Mouse (Mus musculus) embryonic facial prominence, embryonic 11.5 days (tissue): Measurements from ENCODE around the gene Gper1. TPM values are rescaled to one million over a fixed set of nuclear protein-coding genes. Genes with fewer than 3 reads are reported as not detected.
A peak's percentile ranks its signal among the peaks of the same experiment; 100 is the strongest.

ENCODE experiments used
- ATAC-seq: fragments of 200-750 bp; cut with Nextera tagmentation; replicated peaks from 2 replicates; pipeline ENCODE4 v1.8.0; 2017; ENCODE audit warnings: low read depth; ENCODE audit not compliant: insufficient number of reproducible peaks, low FRiP score, low TSS enrichment
- DNase-seq: peaks from one replicate; pipeline ENCODE4 v3.0.0-alpha.2; 2015; ENCODE audit warnings: low spot score
- H3K27ac ChIP-seq: fragments of 300-500 bp; sonication (generic); replicated peaks from 2 replicates; pipeline ENCODE4 v1.5.1; 2014; ENCODE audit warnings: mild to moderate bottlenecking, low read depth, low read length, control low read depth
- H3K27me3 ChIP-seq: fragments of 300-500 bp; sonication (generic); 2 replicates; pipeline ENCODE4 v1.6.1; 2014; ENCODE audit warnings: mild to moderate bottlenecking, low read length, moderate library complexity, mixed read lengths; ENCODE audit not compliant: control insufficient read depth, insufficient read depth
- H3K36me3 ChIP-seq: fragments of 300-500 bp; sonication (generic); replicated peaks from 2 replicates; pipeline ENCODE4 v1.6.1; 2014; ENCODE audit warnings: low read depth, mild to moderate bottlenecking, low read length, moderate library complexity, mixed read lengths; ENCODE audit not compliant: control insufficient read depth, insufficient read depth
- H3K4me1 ChIP-seq: fragments of 300-500 bp; sonication (generic); 2 replicates; pipeline ENCODE4 v1.6.1; 2014; ENCODE audit warnings: low read length, mixed read lengths; ENCODE audit not compliant: control insufficient read depth, insufficient read depth
- H3K4me2 ChIP-seq: fragments of 300-500 bp; sonication (generic); 2 replicates; pipeline ENCODE4 v1.6.1; 2014; ENCODE audit warnings: low read depth, mild to moderate bottlenecking, control low read depth, low read length, moderate library complexity
- H3K4me3 ChIP-seq: fragments of 300-500 bp; sonication (generic); 2 replicates; pipeline ENCODE4 v1.5.1; 2014; ENCODE audit warnings: low read depth, low read length, control low read depth
- H3K9ac ChIP-seq: fragments of 300-500 bp; sonication (generic); replicated peaks from 2 replicates; pipeline ENCODE4 v1.6.1; 2014; ENCODE audit warnings: mild to moderate bottlenecking, control low read depth, low read length
- H3K9me3 ChIP-seq: fragments of 300-500 bp; sonication (generic); replicated peaks from 2 replicates; pipeline ENCODE4 v1.6.1; 2016; ENCODE audit warnings: mild to moderate bottlenecking, low read length, inconsistent platforms, mixed read lengths; ENCODE audit not compliant: control insufficient read depth
- WGBS: fragments of 180-500 bp; shearing (Covaris S2); extraction: QIAGEN DNeasy Blood & Tissue Kit; methylation state at CpG from one replicate; pipeline ENCODE4 v1.1.7; 2014; 5-methylcytosine and 5-hydroxymethylcytosine counted together
- polyA plus RNA-seq: library from polyadenylated mRNA; unstranded; fragments of >200 nt; fragmentation: Nextera tagmentation; extraction: Ambion mirVana; gene quantifications from 2 replicates; pipeline ENCODE4 v1.2.1, GENCODE M21; 2014

Gene Gper1
- polyA plus RNA-seq, 1 experiment from 2014 or later: 0.42 TPM

DNA sequence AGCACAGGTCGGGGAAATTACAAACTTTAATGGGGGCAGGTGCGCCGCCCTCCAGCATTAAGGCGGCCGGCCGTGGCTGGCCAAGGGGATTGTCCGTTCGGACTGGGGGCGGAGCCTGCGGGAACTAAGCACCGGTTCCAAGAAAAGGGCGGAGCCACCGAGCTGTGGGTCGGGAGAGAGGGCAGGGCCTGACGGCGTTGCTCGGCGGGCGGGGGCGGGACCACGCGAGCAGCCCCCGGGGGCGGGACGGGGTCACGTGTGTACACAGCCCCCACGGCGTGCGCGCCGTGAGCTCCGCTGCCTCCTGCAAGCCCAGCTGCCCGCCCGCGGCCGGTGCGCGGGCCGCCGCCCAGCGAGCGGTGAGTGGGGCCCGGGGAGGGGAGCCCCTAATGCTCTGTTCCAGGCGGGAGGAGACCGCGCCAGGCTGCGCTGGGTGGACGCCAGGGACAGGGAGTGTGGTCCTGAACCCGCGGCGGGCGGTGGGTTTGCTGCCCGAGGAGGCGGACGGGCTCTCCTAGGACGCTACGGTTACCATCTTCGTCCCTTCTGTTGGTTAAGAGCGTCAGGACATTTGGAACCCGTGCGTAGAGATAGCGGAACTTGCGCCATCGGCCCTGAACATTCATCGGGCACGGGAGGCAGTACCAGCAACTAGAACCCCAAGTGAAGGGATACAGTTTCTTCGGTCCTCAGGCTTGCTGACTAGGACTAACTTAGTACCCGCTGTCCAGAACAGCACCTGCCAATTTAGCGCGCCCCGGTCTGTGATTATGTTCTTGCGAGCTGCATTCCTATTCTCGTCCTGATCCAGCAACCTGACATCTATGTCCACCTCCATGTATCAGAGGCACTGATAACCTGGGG lies 42.3 kb upstream of the Gper1 start:
- Histone ChIP-seq H3K4me1 (peaks cover 6% of the 10 kb centered on the region), H3K36me3 (no peaks in the 10 kb centered on the region), H3K4me2 (peak overlapping the region; percentile 95), H3K4me3 (peak overlapping the region; percentile 65), H3K9me3 (no peaks in the 10 kb centered on the region), H3K9ac (peak overlapping the region; percentile 70), H3K27ac (peak overlapping the region; percentile 28; the same call in 1 of the 2 replicates), H3K27me3 (no peaks in the 10 kb centered on the region)
- ATAC-seq (peak; percentile 70), DNase-seq (peak; percentile 88)
- WGBS: 2% methylated on average over 73 of the region's 73 CpGs

DNA sequence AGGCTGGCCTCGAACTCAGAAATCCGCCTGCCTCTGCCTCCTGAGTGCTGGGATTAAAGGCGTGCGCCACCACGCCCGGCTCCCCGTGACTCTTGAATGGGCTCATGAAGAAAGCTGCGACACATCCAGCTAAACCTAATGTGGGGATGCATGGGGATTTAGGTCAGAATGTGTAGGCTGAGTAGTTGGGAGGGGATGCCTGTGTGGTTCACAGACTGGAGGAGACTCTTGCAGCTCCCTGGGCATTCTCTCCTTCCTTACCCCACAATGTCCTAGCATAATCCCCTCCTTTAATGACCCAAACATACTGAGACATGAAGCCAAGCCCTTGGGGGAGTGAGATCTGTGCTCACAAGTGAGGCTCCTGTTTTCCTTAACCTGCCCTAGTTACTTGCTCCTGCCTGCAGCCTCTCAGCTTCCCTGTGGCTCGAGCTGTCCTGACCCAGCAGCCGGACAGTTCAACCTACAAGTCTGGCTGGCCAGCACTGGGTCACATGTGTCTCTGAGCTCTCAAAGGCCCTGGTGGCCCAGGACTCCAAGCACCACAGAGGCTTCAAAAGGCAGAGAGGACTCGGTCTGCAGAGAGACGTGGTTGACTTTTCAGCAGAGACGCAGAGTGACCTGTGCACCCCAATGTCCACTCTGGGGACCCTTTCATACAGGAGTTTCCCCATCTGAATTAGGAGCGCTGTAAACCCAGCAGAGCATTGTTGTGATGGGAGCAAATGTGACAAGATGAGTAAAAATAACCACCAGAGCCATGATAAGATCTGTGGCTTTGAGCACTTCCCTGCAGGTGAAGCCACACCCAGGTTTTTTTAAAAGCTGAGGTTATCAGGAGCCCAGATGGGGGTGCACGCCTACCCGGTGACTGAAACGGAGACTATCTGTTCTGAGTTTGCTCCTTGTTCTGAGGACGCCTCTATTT lies 41.1 kb upstream of the Gper1 start:
- 0 out of 2 replicates have a peak overlapping the region, but pooled peaks have one; percentile 35 for H3K27ac ChIP-seq

DNA sequence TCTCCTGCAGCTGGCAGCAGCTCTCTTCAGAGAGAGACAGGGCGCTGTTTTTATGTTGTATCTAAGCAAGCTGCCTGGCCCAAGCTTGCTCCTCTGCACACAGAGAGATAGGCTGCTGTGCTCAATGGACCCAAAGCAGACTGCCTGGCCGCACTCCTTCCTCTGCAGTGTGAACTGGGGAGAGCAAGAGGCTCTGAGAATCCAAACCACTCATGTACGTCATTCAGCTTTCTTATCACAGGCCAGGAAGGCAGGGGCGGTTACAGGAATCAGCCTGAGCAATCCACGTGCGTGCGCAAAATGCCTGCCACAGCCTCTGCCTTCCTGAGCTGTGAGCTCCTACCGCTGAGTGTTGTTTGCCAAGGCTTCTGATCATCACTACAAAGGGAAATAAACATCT lies 40.2 kb upstream of the Gper1 start:
- ATAC-seq (no peak), DNase-seq (no peak)
- no peaks in the 10 kb centered on the region for H3K27me3 ChIP-seq
- WGBS: 85% methylated on average over 8 of the region's 8 CpGs
- no peaks in the 10 kb centered on the region for H3K9me3 ChIP-seq
- peaks cover 4% of the 10 kb centered on the region for H3K4me1 ChIP-seq
- H3K27ac ChIP-seq: no peak overlapping the region; the same call in 1 of the 2 replicates
- no peak overlapping the region for H3K4me3 ChIP-seq
- peak overlapping the region; percentile 28; the same call in 1 of the 2 replicates for H3K9ac ChIP-seq
- no peaks in the 10 kb centered on the region for H3K36me3 ChIP-seq
- H3K4me2 ChIP-seq: peak overlapping the region; percentile 13; the same call in 1 of the 2 replicates

More for the DNA sequence above, 41.1 kb upstream of the Gper1 start:
- Histone ChIP-seq H3K4me3 (no peak overlapping the region), H3K4me1 (peaks cover 6% of the 10 kb centered on the region), H3K27me3 (no peaks in the 10 kb centered on the region), H3K36me3 (no peaks in the 10 kb centered on the region), H3K9ac (no peak overlapping the region; the same call in 1 of the 2 replicates), H3K9me3 (no peaks in the 10 kb centered on the region), H3K4me2 (no peak overlapping the region)
- 86% methylated on average over 18 of the region's 18 CpGs for WGBS
- ATAC-seq (no peak), DNase-seq (no peak)

DNA sequence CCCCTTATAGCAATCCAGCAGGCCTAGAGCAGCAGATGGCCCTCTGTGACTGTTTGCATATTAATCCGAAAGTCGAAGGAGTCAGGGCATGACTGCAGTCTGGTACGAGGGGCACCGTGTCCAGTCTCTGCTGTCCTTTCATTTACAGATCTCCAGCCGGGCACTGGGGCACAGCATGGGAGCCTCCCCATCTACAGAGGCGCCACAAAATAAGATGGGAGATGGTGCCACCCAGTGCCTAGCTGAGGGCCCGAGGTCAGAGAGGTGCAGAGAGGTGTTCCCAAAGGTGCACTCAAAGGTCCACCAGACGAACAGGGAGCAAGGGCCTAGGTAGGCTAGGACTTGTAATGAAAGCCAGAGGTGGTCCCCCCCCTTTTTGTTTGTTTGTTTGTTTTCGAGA lies 39.7 kb upstream of the Gper1 start:
- H3K9me3 ChIP-seq: no peaks in the 10 kb centered on the region
- peaks cover 3% of the 10 kb centered on the region; the same call in 1 of the 2 replicates for H3K4me1 ChIP-seq
- H3K36me3 ChIP-seq: no peaks in the 10 kb centered on the region
- H3K27ac ChIP-seq: no peak overlapping the region; the same call in 1 of the 2 replicates
- DNase-seq: no peak
- WGBS: 84% methylated on average over 9 of the region's 9 CpGs
- H3K9ac ChIP-seq: no peak overlapping the region
- no peak for ATAC-seq
- H3K4me2 ChIP-seq: no peak overlapping the region
- H3K27me3 ChIP-seq: no peaks in the 10 kb centered on the region
- no peak overlapping the region for H3K4me3 ChIP-seq

DNA sequence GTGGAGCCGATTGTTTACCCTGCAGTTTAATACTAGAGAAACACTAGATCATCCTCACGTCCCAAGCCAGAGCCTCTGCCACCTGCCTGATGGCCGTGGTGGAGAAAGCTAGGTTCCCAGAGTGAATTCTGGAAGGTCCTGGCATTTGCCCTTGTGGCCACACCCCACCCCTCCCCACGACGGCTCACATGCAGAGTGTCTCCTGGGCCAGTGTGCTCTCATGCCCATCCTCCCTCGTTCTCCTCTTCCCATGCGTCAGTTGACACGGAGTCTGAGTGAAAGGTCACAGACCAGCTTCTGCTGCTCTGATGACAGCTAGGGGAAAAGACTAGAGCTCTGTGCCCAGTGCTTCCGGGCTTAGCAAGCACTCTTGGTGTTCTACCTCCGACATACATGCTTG lies 38.4 kb upstream of the Gper1 start:
- no peak overlapping the region for H3K9ac ChIP-seq
- 69% methylated on average over 10 of the region's 10 CpGs for WGBS
- ATAC-seq: no peak
- H3K4me1 ChIP-seq: peaks cover 3% of the 10 kb centered on the region; the same call in 1 of the 2 replicates
- H3K4me2 ChIP-seq: no peak overlapping the region
- H3K36me3 ChIP-seq: no peaks in the 10 kb centered on the region
- no peaks in the 10 kb centered on the region for H3K9me3 ChIP-seq
- H3K4me3 ChIP-seq: no peak overlapping the region
- DNase-seq: no peak
- no peak overlapping the region for H3K27ac ChIP-seq
- no peaks in the 10 kb centered on the region for H3K27me3 ChIP-seq

DNA sequence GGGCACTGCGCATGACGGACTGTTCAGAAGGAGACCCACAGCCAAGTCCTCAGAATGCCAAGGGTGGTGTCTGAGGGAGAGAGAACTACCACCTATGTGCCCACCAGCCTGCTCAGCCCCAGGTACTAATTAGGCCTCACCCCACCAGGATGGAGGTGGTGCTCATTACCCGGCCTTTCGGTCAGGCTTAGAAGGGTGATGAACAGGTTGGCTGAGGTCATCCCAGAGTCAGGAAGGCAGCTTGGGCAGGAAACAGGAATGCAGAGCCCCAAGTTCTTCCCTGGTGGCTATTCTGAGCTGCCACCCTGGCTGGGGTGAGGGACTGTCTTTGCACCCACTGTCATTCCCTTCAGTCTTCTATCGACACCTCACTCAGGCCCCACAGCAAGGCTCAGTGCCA lies 36.9 kb upstream of the Gper1 start:
- H3K4me1 ChIP-seq: peaks cover 3% of the 10 kb centered on the region; the same call in 1 of the 2 replicates
- 96% methylated on average over 5 of the region's 5 CpGs for WGBS

DNA sequence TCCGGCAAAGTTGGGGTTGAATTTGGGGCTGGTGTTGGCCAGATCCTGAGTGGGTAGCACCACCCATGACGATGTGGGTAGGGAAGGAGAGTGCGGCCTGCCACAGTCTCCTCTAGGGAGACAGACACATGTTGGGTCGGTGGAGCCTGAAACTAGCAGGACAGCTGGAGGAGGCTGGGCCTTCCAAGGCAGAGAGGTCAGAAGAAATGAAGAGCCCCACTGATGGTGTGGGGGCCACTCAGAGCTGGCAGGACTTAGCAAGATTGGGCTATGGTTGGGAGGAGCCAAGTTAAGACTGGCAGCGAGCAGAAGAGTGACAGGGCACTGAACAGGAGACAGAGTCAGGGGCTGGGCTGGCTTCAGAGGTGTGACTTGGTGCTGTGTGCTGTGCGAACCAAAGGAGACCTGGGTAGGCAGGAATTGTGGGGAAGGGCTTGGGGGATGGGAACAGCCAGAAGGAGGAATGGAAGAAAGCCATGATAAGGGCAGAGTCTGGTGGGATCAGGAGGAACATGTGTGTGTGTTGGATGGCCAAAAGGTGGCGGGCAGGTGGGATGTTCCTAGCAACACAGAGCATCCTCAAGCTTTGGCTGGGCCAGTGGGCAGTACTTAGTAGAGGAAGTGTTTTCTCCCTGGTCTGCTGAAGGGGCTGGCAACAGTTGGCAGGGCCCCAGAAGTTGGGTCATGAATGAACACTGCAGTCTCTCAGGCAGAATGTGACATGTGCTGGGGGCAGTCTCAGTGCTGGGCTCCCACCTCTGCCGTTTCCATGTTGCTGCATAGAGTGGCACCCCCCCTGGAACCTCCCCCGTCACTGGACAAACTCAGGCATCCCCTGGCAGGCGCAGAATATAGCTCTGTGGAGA lies 35.4 kb upstream of the Gper1 start:
- H3K9me3 ChIP-seq: no peaks in the 10 kb centered on the region
- no peak overlapping the region for H3K4me2 ChIP-seq
- no peak overlapping the region for H3K9ac ChIP-seq
- 0 out of 2 replicates have a peak overlapping the region, but pooled peaks have one; percentile 3 for H3K27ac ChIP-seq
- 83% methylated on average over 10 of the region's 10 CpGs for WGBS
- DNase-seq (no peak), ATAC-seq (no peak)
- no peaks in the 10 kb centered on the region for H3K27me3 ChIP-seq
- no peaks in the 10 kb centered on the region for H3K36me3 ChIP-seq
- H3K4me3 ChIP-seq: no peak overlapping the region
- H3K4me1 ChIP-seq: peaks cover 2% of the 10 kb centered on the region; the same call in 1 of the 2 replicates

More for the DNA sequence above, 36.9 kb upstream of the Gper1 start:
- H3K27ac ChIP-seq: no peak overlapping the region
- no peaks in the 10 kb centered on the region for H3K9me3 ChIP-seq
- H3K4me3 ChIP-seq: no peak overlapping the region
- DNase-seq (no peak), ATAC-seq (no peak)
- H3K4me2 ChIP-seq: no peak overlapping the region
- no peaks in the 10 kb centered on the region for H3K36me3 ChIP-seq
- no peak overlapping the region for H3K9ac ChIP-seq
- no peaks in the 10 kb centered on the region for H3K27me3 ChIP-seq
